Mouse (Mus musculus) kidney, adult 9 months (tissue): ENCODE results near the gene Fam76b.

Experiments used
- DNase-seq: peaks from one replicate; pipeline ENCODE4 v3.0.0; 2022

Gene Fam76b

DNA sequence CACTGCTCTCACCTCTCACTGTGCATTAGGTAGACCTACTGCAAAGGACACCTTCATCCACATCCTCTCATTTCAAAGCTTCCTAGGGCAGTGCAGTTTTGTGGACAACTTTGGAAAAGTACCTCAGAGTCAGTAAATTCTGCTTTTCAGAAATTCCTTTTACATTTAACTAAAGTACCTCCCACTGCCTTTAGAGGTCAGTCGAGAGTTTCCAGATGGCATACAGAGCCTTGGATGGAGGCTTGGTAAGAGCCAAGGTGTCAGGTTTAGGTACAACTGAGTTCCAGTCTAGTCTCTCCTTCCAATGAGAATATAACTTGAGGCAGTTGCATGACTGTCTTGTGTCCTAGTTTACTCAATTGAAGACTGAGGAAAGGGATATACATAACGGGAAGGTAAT is 46.8 kb downstream of the Fam76b start:
- DNase-seq: no peak

DNA sequence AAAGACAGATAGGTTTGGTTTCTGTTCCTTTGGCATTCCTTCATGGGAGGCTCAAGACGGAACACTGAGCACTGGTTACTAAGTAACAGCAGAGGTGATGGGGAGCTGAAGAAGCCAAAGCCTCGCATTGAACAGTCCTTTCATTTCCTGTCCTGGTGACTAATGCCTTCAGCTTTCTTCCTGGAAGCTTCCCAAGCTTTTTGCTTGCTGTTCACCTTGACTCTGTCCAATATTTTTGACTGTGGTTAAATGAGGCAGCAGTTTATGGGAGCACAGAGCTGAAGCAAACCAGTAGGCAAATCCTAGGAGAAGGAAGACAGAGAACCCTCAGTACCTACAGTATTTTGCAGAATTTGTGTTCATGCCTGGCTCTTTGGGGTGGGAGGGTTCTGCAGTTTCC is 47.8 kb downstream of the Fam76b start:
- peak; percentile 12 for DNase-seq

DNA sequence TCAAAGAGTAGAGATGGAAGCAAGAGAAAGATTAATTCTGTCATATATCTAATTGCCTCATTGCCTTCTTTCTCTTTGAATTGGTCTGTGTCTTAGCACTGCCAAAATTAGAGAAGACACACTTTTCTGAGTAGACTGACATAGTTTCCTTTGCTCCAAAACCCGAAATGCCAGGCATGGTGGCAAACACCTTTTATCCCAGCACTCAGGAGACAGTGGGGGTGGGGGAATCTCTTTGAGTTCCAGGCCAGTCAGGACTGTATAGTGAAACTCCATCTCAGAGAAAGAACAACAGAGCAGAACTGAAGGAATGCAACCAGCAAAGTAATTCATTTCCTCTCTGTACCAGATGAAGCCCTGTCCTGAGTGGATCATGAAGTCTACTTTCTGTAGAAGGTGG is 53.2 kb downstream of the Fam76b start:
- no peak for DNase-seq

DNA sequence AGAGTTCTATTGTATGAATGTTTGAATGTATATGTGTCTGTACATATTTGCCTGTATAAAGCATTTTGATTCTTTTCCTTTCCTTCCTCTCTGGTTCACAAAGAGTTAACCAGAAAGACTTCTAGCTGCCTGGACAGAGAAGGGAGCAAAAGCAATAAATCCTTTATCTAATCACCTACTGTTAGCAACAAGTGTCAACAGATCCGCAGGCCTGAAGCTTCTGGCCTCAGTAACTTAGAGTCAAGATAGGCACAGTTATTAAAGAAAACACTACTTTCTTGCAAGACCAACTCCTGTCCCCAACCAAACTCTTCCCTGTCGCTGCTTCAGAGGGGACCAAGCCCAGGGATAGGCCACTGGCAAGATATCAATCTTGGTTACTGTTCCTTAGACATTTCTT is 55.0 kb downstream of the Fam76b start:
- no peak for DNase-seq

DNA sequence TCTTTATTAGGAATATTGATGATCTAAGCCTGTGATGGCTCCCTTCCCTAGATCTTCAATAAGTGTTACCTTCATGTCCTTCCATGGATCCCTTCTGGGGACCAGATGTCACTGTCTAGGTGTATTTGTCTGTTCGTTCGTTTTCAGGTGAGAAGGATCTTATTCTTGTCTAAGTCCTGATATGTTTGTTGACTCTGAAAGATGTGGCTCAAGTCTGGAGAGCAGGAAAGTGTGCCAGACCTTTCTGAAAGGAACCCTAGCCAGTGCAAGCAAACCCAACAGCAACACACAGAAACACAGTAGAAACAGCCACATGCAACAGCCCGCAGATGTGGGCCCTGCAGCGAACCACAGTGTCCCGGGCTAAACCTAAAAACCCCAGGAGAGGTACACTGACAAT is 61.5 kb downstream of the Fam76b start:
- no peak for DNase-seq

DNA sequence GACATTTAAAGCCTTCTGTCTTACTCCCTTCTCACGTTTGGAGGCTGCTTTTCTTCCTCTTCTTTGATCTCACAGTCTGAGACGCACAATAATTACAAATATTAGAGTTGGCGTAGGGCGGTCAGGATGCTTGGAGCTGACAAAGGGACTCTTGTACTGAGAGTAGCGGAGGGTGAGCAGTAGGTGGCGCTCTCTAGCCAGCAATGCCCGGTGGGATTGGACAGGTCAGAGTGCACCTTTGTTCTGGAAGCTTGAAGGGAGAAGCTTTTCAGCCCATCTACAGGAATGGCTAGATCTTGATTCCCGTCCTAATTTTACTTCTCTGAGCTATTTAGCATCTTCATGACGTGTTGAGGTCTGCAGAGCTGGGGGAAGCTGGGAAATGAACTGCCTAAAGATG is 62.1 kb downstream of the Fam76b start:
- DNase-seq: peak; percentile 81

DNA sequence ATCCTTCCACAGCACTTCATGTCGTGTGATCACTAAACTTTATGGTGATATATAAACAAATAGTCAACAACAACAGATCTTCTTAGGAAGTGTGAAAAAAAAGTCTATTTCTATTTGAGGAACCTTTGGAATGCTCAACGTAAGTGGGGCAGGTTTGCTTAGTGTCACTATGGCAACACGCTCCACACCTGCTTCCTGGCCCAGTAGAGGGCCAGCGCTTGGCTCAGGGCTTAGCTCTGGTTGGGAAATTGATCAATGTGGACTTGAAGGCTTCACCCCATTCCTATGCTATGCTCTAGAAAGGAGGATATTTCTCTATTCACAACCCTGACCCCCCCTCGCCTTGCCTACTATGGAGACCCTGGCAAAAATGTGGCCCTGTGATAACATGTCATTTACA is 62.7 kb downstream of the Fam76b start:
- no peak for DNase-seq

DNA sequence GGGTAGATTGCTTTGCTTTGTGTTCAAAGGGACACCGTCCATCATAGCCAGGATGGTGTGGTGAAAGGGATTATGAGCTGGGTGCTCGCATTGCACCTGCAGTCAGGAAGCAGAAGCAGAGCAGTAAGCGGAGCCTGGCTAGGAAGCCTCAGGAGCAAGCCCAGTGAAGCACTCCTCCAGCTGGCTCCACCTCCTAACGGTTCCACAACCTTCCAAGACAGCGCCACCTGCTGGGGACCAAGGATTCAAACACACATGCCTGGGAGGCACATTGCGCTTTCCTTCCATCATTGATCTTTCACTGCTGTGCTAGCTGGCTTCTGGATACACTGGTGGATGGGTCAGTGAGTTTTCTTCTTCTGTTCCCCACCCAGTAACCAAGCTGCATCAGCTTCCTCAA is 64.4 kb downstream of the Fam76b start:
- no peak for DNase-seq

DNA sequence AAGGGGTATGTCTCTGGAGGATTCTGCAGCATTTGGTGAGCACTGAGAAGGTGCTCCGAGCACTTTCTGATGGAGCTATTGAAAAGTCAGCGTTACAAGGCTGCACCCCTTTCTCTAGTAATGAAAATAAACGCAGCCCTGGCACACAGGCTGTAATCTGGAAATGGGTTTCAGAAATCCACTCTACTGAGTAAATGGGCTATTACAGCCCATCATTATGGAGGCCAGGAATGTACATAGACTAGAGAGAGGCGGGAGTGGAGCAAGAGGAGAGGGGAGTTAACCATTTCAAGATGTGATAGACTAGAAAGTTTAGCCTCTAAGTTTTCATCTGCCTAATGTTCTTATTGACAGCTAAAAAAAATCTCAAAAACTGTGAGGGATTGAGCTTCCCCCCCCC is 65.5 kb downstream of the Fam76b start:
- DNase-seq: no peak

DNA sequence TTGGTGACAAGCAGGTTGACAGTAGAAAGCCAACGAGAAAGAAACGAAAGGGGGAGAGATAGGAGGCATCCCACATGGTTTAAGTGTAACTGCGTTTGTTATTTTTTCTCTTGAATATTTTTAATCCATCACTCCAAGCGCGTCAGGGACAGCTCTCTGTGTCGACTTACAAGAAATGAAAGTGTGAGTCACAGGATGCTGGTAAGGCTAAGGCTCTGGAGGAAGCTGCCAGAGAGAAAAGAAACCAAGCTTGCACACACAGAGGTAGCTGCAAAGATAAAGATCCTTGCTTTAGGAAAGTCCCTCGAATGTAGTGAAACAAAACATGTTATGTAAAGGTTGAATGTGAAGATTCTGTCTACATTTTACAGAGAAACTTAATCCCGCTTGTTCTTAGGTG is 67.0 kb downstream of the Fam76b start:
- DNase-seq: no peak

DNA sequence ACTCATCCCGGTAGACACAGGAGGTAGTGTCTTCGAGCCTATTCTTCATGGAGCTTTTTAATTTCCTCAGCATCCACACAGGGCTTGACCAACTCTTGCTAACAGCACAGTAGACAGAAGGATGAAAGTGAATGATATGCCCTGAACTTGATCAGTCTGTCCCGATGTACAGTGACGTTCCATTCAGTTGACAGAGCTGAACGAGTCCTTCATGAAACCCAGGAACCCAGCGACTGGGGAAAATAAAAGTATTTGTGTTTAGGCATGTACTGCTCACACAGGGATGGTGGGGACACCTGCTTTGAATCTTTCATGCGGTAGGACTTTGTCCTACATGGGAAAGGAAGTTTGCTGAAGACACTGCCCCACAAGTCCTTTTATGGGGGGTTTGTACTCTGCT is 67.4 kb downstream of the Fam76b start:
- DNase-seq: no peak

DNA sequence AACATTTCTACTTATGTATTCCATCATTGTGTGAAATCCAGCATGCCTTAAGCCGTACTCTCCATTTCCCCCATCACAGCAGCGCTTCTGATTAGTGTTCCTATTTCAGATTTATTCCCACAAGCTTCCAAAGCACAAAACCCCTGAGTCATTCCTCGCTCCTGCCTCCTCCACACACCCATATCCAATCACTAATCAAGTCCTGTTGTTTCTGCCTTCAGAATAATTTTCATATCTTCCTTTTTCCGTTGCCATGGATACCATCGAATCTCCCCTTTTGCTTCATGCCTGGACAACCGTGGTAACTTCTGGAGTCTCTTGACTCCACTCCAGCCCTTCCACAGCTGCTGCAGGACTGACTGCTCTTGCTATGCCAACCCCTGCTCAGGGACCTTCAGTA is 68.5 kb downstream of the Fam76b start:
- DNase-seq: no peak

DNA sequence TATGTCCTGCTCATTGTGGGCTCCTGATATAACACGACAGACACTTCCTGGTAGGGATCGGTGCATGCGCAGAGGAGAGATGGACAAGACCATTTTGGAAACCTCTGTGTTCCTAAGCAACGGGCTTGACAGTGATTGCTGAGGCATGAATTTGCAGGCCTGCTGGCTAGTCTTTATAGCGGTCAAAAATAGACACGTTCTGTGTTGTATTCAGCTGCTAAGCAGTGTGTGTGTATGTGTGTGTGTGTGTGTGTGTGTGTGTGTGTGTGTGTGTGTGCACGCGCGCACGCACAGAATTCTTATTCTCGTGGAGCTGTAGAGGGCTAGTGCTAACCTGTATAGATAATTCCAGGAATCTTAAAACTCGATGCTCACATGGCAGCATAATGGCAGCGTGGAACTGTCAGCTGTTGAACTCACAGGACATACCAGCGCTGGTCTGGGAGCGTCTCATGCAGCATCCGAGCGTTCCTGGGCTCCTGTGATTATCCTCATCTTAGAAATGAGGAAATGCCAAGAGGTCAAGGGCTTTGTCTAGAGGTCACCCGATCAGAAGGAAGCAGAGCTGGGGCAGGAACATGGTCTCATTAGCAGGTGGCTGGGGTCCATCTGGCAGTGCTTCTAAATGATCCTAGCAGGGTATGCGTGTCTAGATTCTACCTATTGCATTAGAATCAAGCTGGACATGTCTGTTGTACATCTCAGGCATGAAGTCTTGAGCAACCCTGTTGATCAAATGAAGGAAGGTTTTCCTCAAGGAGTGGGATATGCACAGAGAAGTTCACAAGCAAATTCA is 71.2 kb downstream of the Fam76b start:
- no peak for DNase-seq

DNA sequence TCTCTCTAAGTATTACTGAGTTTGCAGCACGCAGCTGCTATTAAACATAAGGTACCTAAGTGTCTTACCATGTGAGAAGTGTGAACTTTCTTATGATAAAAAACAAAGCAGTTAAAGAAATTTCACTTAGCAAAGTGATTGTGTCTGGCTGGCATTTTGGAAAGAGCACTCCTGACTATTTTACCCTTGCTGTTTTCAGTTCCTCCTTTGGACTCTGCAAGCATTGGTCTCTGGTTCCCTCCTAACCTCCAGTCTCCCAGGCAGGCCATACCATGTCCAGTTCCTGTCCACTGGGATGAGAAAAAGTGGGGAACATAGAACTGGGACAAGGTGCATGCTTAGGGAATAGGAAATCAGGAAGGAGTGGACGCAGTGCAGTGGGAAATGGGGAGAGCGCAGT is 74.5 kb downstream of the Fam76b start:
- DNase-seq: no peak

DNA sequence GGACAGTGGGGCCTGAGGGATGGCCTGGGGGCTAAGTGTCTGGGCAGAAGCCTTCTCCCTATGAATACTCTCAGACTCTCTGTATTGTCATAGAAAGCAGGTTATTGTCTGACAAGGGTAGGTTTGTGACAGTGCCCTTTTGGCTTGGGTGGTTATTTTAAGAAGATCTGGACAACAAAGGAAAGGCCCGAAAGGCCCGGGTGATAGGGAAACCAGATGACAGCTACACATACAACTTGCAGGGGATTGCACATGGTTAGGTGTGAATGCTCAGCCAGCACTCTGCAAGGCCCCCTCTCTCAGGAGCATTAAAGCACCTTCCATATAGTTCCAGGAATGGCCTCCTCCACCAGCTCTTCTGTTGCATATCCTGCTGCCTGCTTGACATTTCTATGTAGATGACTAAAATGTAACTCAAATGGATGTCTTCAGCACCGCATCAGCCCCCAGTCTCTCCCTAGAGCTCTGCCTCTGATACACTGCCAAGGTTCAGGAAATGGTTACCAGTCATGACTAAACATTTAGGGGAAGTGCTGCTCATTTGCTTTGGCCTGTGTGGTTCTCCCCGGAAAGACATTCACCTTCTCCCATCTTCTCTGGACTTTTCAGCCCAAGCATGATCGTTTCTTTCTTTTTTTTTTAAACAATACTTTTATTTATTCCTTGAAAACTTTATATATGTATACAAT is 76.7 kb downstream of the Fam76b start:
- DNase-seq: no peak
